Mouse (Mus musculus) heart, embryonic 16.5 days (tissue): Measurements from ENCODE around the gene Gm20388. TPM values are rescaled to one million over a fixed set of nuclear protein-coding genes. Genes with fewer than 3 reads are reported as not detected.
A peak's percentile ranks its signal among the peaks of the same experiment; 100 is the strongest.

Experiments used
- ATAC-seq: fragments of 200-750 bp; cut with Nextera tagmentation; replicated peaks from 2 replicates; pipeline ENCODE4 v1.8.0; 2017; ENCODE audit warnings: moderate number of reproducible peaks; ENCODE audit not compliant: insufficient read depth, low FRiP score; ENCODE audit errors: extremely low read depth
- H3K27ac ChIP-seq: fragments of 300-500 bp; sonication (generic); 2 replicates; pipeline ENCODE4 v1.5.1; 2014; ENCODE audit warnings: mild to moderate bottlenecking, low read length, control low read depth, moderate library complexity
- H3K27me3 ChIP-seq: fragments of 300-500 bp; sonication (generic); 2 replicates; pipeline ENCODE4 v1.6.1; 2014; ENCODE audit warnings: low read length, mixed read lengths; ENCODE audit not compliant: control insufficient read depth, insufficient read depth
- H3K36me3 ChIP-seq: fragments of 300-500 bp; sonication (generic); 2 replicates; pipeline ENCODE4 v1.6.1; 2014; ENCODE audit not compliant: control insufficient read depth, insufficient read depth
- H3K4me1 ChIP-seq: fragments of 300-500 bp; sonication (generic); 2 replicates; pipeline ENCODE4 v1.6.1; 2014; ENCODE audit warnings: low read length, mixed read lengths; ENCODE audit not compliant: control insufficient read depth, insufficient read depth
- H3K4me2 ChIP-seq: fragments of 300-500 bp; sonication (generic); 2 replicates; pipeline ENCODE4 v1.6.1; 2014; ENCODE audit warnings: low read depth, mild to moderate bottlenecking, control low read depth, low read length
- H3K4me3 ChIP-seq: fragments of 300-500 bp; sonication (generic); 2 replicates; pipeline ENCODE4 v1.5.1; 2014; ENCODE audit warnings: mild to moderate bottlenecking, control low read depth, low read length
- H3K9ac ChIP-seq: fragments of 300-500 bp; sonication (generic); 2 replicates; pipeline ENCODE4 v1.6.1; 2014; ENCODE audit warnings: low read length, control low read depth
- H3K9me3 ChIP-seq: fragments of 300-500 bp; sonication (generic); replicated peaks from 2 replicates; pipeline ENCODE4 v1.6.1; 2016; ENCODE audit warnings: low read length; ENCODE audit not compliant: control insufficient read depth
- WGBS: fragments of 180-500 bp; shearing (Covaris S2); extraction: QIAGEN DNeasy Blood & Tissue Kit; methylation state at CpG from one replicate; pipeline ENCODE4 v1.1.7; 2014; 5-methylcytosine and 5-hydroxymethylcytosine counted together
- polyA plus RNA-seq: library from polyadenylated mRNA; unstranded; fragments of >200 nt; fragmentation: Nextera tagmentation; extraction: Ambion mirVana; gene quantifications from 2 replicates; pipeline ENCODE4 v1.2.1, GENCODE M21; 2015

Gm20388 gene
- polyA plus RNA-seq, 1 experiment from 2014 or later: 4.5 TPM

GRCm38 (mm10) chr8:120174606-120175005 is 264.0 kb downstream of the Gm20388 start:
- Histone ChIP-seq H3K4me3 (no peak overlapping the region), H3K4me1 (peaks cover 17% of the 10 kb centered on the region), H3K9me3 (no peaks in the 10 kb centered on the region), H3K9ac (no peak overlapping the region), H3K4me2 (no peak overlapping the region), H3K27ac (no peak overlapping the region), H3K36me3 (no peaks in the 10 kb centered on the region), H3K27me3 (peaks cover 28% of the 10 kb centered on the region)
- ATAC-seq: no peak
- WGBS: 48% methylated on average over 18 of the region's 18 CpGs

GRCm38 (mm10) chr8:120176605-120177004 is 266.0 kb downstream of the Gm20388 start:
- 50% methylated on average over 4 of the region's 4 CpGs for WGBS
- no peaks in the 10 kb centered on the region for H3K36me3 ChIP-seq
- H3K9me3 ChIP-seq: no peaks in the 10 kb centered on the region
- no peak overlapping the region for H3K4me2 ChIP-seq
- H3K4me1 ChIP-seq: peaks cover 17% of the 10 kb centered on the region
- no peak overlapping the region for H3K4me3 ChIP-seq
- H3K27me3 ChIP-seq: peaks cover 28% of the 10 kb centered on the region
- no peak overlapping the region for H3K27ac ChIP-seq
- no peak overlapping the region for H3K9ac ChIP-seq
- no peak for ATAC-seq

- Histone ChIP-seq H3K4me1 (peaks cover 17% of the 10 kb centered on the region), H3K27me3 (peaks cover 28% of the 10 kb centered on the region), H3K4me2 (peak within 1 kb of the TSS; percentile 28; the same call in 1 of the 2 replicates), H3K36me3 (no peaks in the 10 kb centered on the region), H3K27ac (no peak within 1 kb of the TSS), H3K9me3 (no peaks in the 10 kb centered on the region), H3K9ac (no peak within 1 kb of the TSS), H3K4me3 (no peak within 1 kb of the TSS)
- WGBS: 2% methylated on average over 22 of the region's 26 CpGs
- peak; percentile 84 for ATAC-seq
Observed at GRCm38 (mm10) chr8:120177318-120178123, 266.9 kb downstream of the Gm20388 start, which contains the start of gene Fam92b. Gene Fam92b (minus strand): TSS chr8:120177466.

GRCm38 (mm10) chr8:120178124-120178514 is 267.5 kb downstream of the Gm20388 start:
- H3K9ac ChIP-seq: no peak overlapping the region
- H3K4me1 ChIP-seq: peaks cover 17% of the 10 kb centered on the region
- H3K27me3 ChIP-seq: peaks cover 26% of the 10 kb centered on the region
- H3K36me3 ChIP-seq: no peaks in the 10 kb centered on the region
- H3K4me2 ChIP-seq: no peak overlapping the region
- no peak overlapping the region for H3K4me3 ChIP-seq
- H3K9me3 ChIP-seq: no peaks in the 10 kb centered on the region
- no peak overlapping the region for H3K27ac ChIP-seq
- ATAC-seq: no peak
- 13% methylated on average over 10 of the region's 10 CpGs for WGBS

- Histone ChIP-seq H3K36me3 (no peaks in the 10 kb centered on the region), H3K9me3 (no peaks in the 10 kb centered on the region), H3K9ac (no peak overlapping the region), H3K27me3 (peaks cover 25% of the 10 kb centered on the region), H3K27ac (no peak overlapping the region), H3K4me2 (peak overlapping the region; percentile 59), H3K4me3 (0 out of 2 replicates have a peak overlapping the region, but pooled peaks have one; percentile 30), H3K4me1 (peaks cover 17% of the 10 kb centered on the region)
- peak; percentile 71 for ATAC-seq
- WGBS: under 1% methylated on average over 10 of the region's 10 CpGs
Observed at GRCm38 (mm10) chr8:120179027-120179431, 268.4 kb downstream of the Gm20388 start.

GRCm38 (mm10) chr8:120180445-120180970 is 269.9 kb downstream of the Gm20388 start:
- Histone ChIP-seq H3K4me1 (peaks cover 30% of the 10 kb centered on the region), H3K9ac (no peak overlapping the region), H3K27me3 (peaks cover 14% of the 10 kb centered on the region), H3K4me3 (no peak overlapping the region), H3K9me3 (no peaks in the 10 kb centered on the region), H3K4me2 (no peak overlapping the region), H3K27ac (no peak overlapping the region), H3K36me3 (no peaks in the 10 kb centered on the region)
- 58% methylated on average over 7 of the region's 7 CpGs for WGBS
- no peak for ATAC-seq

GRCm38 (mm10) chr8:120181274-120181673 is 270.6 kb downstream of the Gm20388 start:
- H3K4me3 ChIP-seq: no peak overlapping the region
- H3K4me2 ChIP-seq: no peak overlapping the region
- H3K27ac ChIP-seq: no peak overlapping the region
- peaks cover 37% of the 10 kb centered on the region for H3K4me1 ChIP-seq
- no peak overlapping the region for H3K9ac ChIP-seq
- 88% methylated on average over 5 of the region's 5 CpGs for WGBS
- no peak for ATAC-seq
- peaks cover 9% of the 10 kb centered on the region for H3K27me3 ChIP-seq
- no peaks in the 10 kb centered on the region for H3K36me3 ChIP-seq
- H3K9me3 ChIP-seq: no peaks in the 10 kb centered on the region

GRCm38 (mm10) chr8:120181861-120182414 is 271.3 kb downstream of the Gm20388 start:
- Histone ChIP-seq H3K27ac (no peak overlapping the region), H3K4me2 (no peak overlapping the region), H3K4me3 (no peak overlapping the region), H3K27me3 (peaks cover 7% of the 10 kb centered on the region), H3K9ac (no peak overlapping the region), H3K36me3 (no peaks in the 10 kb centered on the region), H3K4me1 (peaks cover 36% of the 10 kb centered on the region), H3K9me3 (no peaks in the 10 kb centered on the region)
- no peak for ATAC-seq
- WGBS: 53% methylated on average over 4 of the region's 4 CpGs

- H3K27ac ChIP-seq: no peak overlapping the region
Observed at GRCm38 (mm10) chr8:120184366-120184765, 273.7 kb downstream of the Gm20388 start.

More at GRCm38 (mm10) chr8:120184366-120184765, 273.7 kb downstream of the Gm20388 start:
- Histone ChIP-seq H3K9ac (no peak overlapping the region), H3K9me3 (no peaks in the 10 kb centered on the region), H3K36me3 (no peaks in the 10 kb centered on the region), H3K27me3 (no peaks in the 10 kb centered on the region; the same call in 1 of the 2 replicates), H3K4me2 (no peak overlapping the region), H3K4me3 (no peak overlapping the region), H3K4me1 (peaks cover 25% of the 10 kb centered on the region)
- 15% methylated on average over 9 of the region's 9 CpGs for WGBS
- peak; percentile 25 for ATAC-seq
